Mouse (Mus musculus): Measurements from ENCODE around the gene Arfgap2.
A peak's percentile ranks its signal among the peaks of the same experiment; 100 is the strongest.

Arfgap2 gene

GRCm38 (mm10) chr2:91259493-91259892 lies 5.3 kb upstream of the Arfgap2 start:
- no peak for DNase-seq (ENCODE audit: low read depth, low spot score)

GRCm38 (mm10) chr2:91263692-91264660 lies 798 bp upstream of the Arfgap2 start:
- DNase-seq (ENCODE audit: low read depth, low spot score) = peak; percentile 17

- DNase-seq (ENCODE audit: low read depth, low spot score) = no peak
Measured at GRCm38 (mm10) chr2:91268042-91268441, 3.3 kb downstream of the Arfgap2 start.

- no peak for DNase-seq (ENCODE audit: low read depth, low spot score)
Measured at GRCm38 (mm10) chr2:91268706-91269105, 3.9 kb downstream of the Arfgap2 start.

GRCm38 (mm10) chr2:91269687-91270133 lies 4.9 kb downstream of the Arfgap2 start:
- DNase-seq (ENCODE audit: low read depth, low spot score) = no peak

- DNase-seq (ENCODE audit: low read depth, low spot score) = peak; percentile 34
Measured at GRCm38 (mm10) chr2:91278749-91279371, 14.1 kb downstream of the Arfgap2 start.

- no peak for DNase-seq (ENCODE audit: low read depth, low spot score)
Measured at GRCm38 (mm10) chr2:91279372-91279755, 14.6 kb downstream of the Arfgap2 start.

GRCm38 (mm10) chr2:91281366-91281765 lies 16.6 kb downstream of the Arfgap2 start:
- DNase-seq (ENCODE audit: low read depth, low spot score) = no peak

- no peak for DNase-seq (ENCODE audit: low read depth, low spot score)
Measured at GRCm38 (mm10) chr2:91283972-91284371, 19.2 kb downstream of the Arfgap2 start.

GRCm38 (mm10) chr2:91284375-91285199 lies 19.8 kb downstream of the Arfgap2 start:
- no peak for DNase-seq (ENCODE audit: low read depth, low spot score)

- peak; percentile 80 for DNase-seq (ENCODE audit: low read depth, low spot score)
Measured at GRCm38 (mm10) chr2:91285885-91286505, 21.2 kb downstream of the Arfgap2 start.

GRCm38 (mm10) chr2:91287563-91287962 lies 22.8 kb downstream of the Arfgap2 start:
- DNase-seq (ENCODE audit: low read depth, low spot score) = no peak

- DNase-seq (ENCODE audit: low read depth, low spot score) = no peak
Measured at GRCm38 (mm10) chr2:91291197-91292007, 26.6 kb downstream of the Arfgap2 start.

GRCm38 (mm10) chr2:91294226-91294625 lies 29.5 kb downstream of the Arfgap2 start:
- DNase-seq (ENCODE audit: low read depth, low spot score) = no peak

GRCm38 (mm10) chr2:91295895-91296294 lies 31.1 kb downstream of the Arfgap2 start:
- DNase-seq (ENCODE audit: low read depth, low spot score) = no peak

GRCm38 (mm10) chr2:91299156-91299555 lies 34.4 kb downstream of the Arfgap2 start:
- DNase-seq (ENCODE audit: low read depth, low spot score) = no peak

GRCm38 (mm10) chr2:91300784-91301183 lies 36.0 kb downstream of the Arfgap2 start:
- DNase-seq (ENCODE audit: low read depth, low spot score) = no peak

GRCm38 (mm10) chr2:91301836-91302235 lies 37.1 kb downstream of the Arfgap2 start:
- DNase-seq (ENCODE audit: low read depth, low spot score) = no peak

- DNase-seq (ENCODE audit: low read depth, low spot score) = no peak
Measured at GRCm38 (mm10) chr2:91302845-91303244, 38.1 kb downstream of the Arfgap2 start.

- DNase-seq (ENCODE audit: low read depth, low spot score) = no peak
Measured at GRCm38 (mm10) chr2:91305926-91306325, 41.2 kb downstream of the Arfgap2 start.
